Mouse (Mus musculus) right cerebral cortex, postnatal 25 days (tissue): ENCODE results near the gene Rnls.

Experiments used
- DNase-seq: peaks from one replicate; pipeline ENCODE4 v3.0.0; 2022

The Rnls gene

DNA sequence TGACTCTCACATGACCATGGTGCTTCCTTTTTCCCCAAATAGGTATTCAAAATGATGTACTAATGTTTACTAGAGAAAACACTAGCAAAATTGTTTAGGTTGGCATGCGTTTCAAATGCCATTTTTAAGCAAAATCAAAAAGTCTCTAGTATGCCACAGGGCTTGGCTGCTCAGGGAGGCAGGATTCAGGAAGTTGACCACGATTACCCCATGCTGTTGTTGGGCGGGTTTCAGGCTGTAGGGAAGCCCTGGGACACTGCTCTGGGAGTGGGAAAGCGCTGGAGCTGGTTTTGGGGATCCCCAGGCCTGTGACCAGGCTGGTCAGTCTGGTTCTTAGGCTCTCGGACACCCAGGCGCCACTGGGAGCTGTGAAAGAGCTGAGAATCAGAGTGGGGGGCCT lies 213.7 kb downstream of the Rnls start:
- no peak for DNase-seq

- DNase-seq, result no peak
These were observed 218.1 kb downstream of the Rnls start for GRCm38 (mm10) chr19:33173991-33174390.

DNA sequence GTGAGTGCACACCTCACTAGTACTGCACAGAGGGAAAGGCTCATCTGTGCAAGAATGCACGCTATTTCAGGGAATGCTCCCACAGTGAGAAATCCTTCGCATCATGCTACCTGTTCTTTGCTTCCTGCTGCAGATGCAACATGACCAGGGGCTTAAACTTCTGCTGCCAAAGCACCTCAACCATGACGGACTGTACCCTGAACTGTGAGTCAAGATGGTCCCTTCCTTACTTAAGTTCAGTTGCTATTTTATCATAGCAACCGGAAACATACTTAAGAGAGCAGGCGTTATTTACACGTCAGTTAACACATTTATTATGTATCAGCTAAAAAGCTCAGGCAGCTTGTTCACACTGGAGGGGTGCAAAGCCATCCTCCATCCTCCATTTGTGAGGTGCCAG lies 222.2 kb downstream of the Rnls start:
- DNase-seq, result no peak

DNA sequence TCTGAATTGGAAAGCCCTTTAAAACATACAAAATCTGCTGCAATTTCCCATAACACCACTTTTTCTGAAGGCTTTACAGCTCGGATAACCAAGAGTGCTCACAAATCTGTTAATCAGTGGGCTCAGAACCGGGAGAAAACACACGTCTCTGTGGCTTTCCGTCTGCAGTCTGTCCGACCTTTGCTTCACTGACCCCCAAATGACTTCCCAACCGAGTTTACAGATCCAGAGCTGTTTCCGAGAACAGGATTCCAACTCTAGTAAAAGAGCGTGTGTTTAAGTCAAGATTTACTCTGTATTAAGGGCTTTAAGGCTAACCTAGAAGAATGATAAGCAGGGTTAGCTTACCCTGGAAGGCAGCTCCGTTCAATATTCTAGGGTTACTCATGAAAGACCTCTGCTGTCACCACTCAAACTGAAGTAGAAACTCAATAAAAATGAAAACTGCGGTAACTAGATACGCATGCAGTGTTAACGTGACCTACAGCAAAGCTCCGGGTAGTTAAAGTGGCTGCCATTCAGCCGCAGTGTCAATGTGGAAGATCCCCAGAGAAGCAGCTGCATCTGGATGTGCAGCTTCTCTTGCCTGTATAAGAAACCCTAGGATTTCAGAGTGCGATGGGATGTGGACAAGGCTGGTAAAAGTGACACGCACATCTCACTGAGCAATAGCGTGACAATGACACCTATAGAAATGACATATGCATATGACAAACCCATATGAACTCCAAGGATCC lies 224.4 kb downstream of the Rnls start:
- DNase-seq, result no peak

GRCm38 (mm10) chr19:33164801-33165200 lies 227.3 kb downstream of the Rnls start:
- DNase-seq, result no peak

- DNase-seq, result no peak
These were observed 230.2 kb downstream of the Rnls start for GRCm38 (mm10) chr19:33161903-33162302.

DNA sequence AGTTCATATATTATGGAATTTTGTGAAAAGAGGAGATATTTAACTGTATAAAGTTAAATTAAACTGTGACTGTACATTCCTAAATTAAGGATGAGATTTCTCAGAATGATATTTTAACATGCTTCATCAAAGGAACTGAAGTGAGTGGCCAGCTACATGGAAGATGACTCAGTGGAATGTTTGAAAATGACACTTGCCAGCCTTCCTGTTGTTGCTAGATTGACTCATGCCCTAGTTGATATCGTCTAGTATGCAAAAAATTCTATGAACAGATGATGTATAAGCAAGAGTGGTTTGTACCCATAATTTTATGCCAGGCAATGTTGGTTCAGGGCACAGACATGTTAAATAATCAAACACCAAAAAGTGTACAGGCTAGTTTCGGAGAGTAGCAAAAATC lies 232.2 kb downstream of the Rnls start:
- no peak for DNase-seq

- no peak for DNase-seq
These were observed 232.9 kb downstream of the Rnls start for GRCm38 (mm10) chr19:33159192-33159591.

DNA sequence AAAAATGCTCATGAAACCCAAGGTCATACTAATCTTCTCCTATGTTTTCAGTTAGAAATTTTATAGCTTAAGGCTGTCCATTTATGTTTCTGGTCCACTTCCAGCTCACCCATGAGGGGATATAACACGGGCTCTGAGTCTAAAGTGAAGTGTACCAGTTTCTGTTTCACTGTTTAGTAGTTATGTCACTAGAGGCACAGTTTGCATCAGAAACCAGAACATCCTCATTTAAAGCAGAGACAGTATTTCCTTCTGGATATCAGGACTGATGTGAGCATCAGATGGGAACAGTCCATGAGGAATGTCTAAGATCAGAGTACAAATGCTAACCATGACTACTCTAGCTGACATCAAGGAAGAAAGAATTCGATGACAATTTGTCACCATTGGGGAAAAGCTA lies 233.9 kb downstream of the Rnls start:
- DNase-seq, result no peak

DNA sequence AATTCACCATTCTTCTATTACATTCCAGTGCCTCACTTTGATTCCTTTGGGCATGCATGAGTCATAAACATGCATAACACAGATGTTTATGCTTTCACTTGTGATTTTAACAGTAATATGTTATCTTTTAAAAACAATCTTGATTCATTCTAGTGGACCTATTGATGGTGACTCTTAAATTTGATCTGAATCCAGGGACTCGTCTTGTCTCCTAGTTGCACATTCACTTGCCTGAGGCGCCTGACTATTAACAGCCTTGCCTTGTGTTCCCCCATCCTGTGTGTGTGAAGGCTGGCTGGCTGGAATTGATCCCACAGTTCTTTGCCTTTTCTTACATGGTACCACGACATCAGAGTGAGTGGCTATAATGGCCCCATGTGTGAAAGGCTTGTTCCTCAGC lies 243.7 kb downstream of the Rnls start:
- no peak for DNase-seq

- DNase-seq, result no peak
These were observed 248.9 kb downstream of the Rnls start for GRCm38 (mm10) chr19:33143198-33143597.

GRCm38 (mm10) chr19:33137316-33137715 lies 254.8 kb downstream of the Rnls start:
- DNase-seq, result no peak

GRCm38 (mm10) chr19:33122611-33123226 lies 269.4 kb downstream of the Rnls start:
- DNase-seq, result no peak

GRCm38 (mm10) chr19:33119947-33120346 lies 272.1 kb downstream of the Rnls start:
- DNase-seq, result no peak

- DNase-seq, result no peak
These were observed 273.2 kb downstream of the Rnls start for GRCm38 (mm10) chr19:33118898-33119297.

DNA sequence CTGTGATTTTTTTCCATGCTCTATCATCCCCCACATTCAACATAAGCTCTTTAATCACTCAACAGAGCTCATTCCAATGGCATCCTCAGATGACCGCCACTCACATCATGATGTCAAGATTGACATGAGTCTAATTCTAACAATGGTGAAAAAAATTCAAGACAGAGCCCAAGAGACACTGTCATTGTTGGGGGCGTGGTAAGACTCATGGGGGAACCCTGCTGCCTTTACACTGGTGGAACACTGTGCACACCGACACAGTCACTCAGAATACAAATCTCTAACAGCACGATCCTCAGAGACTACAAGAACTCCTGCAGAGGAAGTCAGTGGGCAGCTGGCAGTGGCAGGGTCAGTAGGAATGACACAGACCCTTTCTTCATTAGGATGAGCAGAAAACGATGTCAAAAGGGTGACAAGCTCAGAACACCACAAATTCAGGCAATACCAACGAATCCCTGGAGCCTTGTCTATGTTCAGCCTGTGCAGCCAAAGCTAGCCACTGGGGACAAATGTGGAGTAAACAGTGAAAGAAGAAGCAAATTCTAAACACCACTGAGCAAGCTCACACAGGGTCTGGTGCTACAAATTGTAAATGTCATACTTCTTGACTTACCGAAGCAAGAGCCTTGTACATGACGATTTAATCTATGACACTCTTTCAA lies 277.3 kb downstream of the Rnls start:
- no peak for DNase-seq

DNA sequence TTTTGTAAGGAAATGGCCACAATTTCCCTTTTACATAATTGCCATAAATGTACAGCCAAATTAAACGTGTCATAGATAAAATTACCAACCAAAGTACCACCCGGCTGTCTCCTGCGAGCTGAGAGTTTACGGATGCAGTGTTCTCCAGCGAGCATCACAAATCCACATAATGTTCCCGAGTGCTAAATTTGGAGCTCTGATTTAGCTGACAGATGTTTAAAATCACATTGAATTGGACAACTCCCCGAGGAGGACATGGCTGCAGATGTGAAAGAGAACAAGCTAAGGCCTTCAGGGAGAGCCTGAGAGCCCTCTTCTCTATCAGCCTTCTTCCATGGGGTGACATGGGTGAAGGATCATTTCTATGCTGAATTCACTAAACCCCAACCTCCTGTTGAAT lies 278.3 kb downstream of the Rnls start:
- no peak for DNase-seq

DNA sequence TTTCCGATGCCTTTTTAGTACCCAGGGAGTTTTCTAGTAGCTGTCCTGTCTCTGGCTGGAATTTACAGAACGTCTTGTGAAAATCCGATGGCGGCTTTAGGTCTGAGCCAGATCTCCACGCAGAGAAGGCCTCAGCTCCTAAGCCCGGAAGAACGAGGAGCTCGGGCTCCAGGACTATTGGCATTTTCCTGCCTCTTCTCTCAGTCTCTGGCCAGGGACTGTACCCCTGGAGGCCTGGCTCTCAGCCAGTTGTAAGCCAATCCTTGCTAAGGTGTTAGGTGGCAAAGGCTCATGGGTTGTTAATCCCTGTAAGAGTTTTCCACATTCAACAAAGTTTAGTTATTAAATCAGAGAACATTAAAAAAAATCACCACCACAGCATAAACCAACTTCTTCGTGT lies 281.7 kb downstream of the Rnls start:
- no peak for DNase-seq

GRCm38 (mm10) chr19:33109941-33110371 lies 282.1 kb downstream of the Rnls start:
- no peak for DNase-seq

- no peak for DNase-seq
These were observed 283.0 kb downstream of the Rnls start for GRCm38 (mm10) chr19:33109141-33109540.

DNA sequence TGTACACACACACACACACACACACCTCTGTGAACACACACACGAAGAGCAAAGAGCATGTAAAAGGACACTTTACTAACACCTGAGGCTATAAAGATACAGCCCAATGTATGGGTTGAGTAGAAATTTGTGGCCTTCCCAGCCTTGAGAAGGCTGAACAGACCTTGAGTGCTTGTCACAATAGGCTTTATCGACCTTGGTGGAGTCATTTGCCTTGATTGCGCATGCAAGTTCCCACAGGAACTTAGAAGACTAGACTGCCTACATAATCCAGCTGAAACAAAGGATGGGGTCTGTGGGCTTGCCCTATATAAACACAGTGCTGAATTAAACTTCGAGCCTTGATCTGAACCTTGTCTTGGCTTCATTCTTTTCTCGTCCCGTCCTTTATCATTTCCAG lies 288.2 kb downstream of the Rnls start:
- no peak for DNase-seq

DNA sequence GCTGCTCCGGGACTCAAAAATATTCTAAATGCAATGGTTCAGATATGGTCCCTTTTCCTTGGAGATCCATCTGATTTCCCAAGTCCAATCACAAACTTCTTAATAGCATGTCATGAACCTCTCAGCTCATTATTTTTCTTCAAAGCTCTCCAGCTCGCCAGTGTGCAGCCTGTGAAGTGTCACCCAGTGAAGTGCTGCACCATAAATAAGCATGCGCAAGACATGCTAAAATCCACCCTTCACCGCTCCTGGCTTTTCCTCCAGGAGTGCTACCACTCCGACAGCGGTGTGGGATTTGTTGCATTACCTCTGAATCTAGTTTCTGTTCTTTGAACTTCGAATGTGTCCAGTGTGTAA lies 289.3 kb downstream of the Rnls start:
- DNase-seq, result no peak

GRCm38 (mm10) chr19:33102008-33102782 lies 289.9 kb downstream of the Rnls start:
- DNase-seq, result no peak
